Mouse (Mus musculus): ENCODE measurements around the gene Arf3.

DNA sequence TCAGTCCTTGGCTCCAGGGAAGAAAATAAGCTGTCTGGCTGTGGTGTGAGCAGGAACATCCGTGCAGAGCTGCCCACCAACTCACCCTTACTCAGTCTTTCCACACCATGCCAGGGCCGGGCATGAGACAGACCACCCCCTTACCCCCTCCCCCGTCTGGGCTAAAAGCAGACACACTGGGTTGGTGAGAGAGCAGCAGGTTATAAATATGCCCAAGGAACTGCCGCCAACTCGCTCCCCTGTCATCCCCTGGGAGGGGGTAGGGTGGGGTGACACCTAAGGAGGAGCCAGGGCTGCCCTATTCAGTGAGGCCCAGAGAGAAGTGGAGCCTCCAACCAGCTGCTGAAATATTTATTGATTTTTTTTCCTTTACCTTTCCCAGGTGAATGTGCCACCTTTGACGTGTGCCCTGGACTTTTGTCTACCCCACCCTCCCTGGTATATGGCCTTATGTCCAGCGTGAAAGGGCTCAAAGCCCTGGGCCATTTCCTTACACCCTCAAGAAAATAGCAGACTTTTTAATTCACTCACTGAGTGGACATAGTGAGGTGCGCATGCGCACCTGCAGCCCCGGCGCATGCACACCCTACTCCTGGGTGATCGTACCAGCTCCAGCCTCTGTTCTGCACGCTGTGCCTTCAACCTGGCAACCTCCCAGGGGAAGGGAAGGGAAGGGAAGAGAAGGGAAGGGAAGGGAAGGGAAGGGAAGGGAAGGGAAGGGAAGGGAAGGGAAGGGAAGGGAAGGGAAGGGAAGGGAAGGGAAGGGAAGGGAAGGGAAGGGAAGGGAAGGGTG, 34.0 kb upstream of the Arf3 start:
- TF ChIP-seq CTCF (IDR thresholded peaks at IDR 0.05; ENCODE audit: low read depth), result no peak
- TF ChIP-seq EP300 (IDR thresholded peaks at IDR 0.05; ENCODE audit: low read depth), result no peak
